Mouse (Mus musculus): ENCODE measurements at regions not wholly inside any gene's neighbourhood (a gene's known extent, or its start where the extent isn't known, plus 50 kb on each side); places are given as distances from the start of the nearest gene placed in this dataset.

DNA sequence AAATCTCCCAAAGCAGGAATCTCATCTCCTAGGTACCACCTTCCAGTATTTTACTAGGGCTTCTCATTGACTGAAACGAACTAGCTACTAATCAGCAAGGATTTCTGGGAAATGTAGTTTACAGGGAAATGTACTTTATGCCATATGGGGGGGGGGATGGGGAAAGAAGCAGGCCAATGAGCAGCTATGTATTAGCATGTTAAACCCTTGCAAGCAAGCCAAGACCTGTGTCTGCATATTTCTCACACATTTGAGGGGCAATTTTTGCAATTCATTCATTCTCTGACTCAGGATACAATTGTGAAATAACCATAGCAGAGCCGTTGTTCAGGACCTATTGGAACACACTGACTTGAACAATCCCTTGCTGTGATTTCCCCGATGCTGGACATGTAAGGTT lies 454.3 kb upstream of the Tbx3 start:
- TF ChIP-seq CTCF (IDR thresholded peaks at IDR 0.05; ENCODE audit: low read depth, low read length) (no peak), POLR2A (IDR thresholded peaks at IDR 0.05; ENCODE audit: insufficient read depth, low read length) (no peak)

All from ES-Bruce4 (cell line).